Mouse (Mus musculus) embryonic fibroblast, embryonic 13.5 days (primary cell): Measurements from ENCODE around the gene Adam1a.

Experiments used
- CTCF ChIP-seq: IDR thresholded peaks from 2 replicates; pipeline ENCODE4 v1.5.1; 2011; ENCODE audit warnings: mild to moderate bottlenecking, control low read depth, low read length, moderate library complexity, borderline replicate concordance; ENCODE audit not compliant: insufficient read depth
- POLR2A ChIP-seq: IDR thresholded peaks from 2 replicates; pipeline ENCODE4 v1.6.1; 2011; ENCODE audit warnings: low read depth, mild to moderate bottlenecking, control low read depth, low read length, moderate library complexity

DNA sequence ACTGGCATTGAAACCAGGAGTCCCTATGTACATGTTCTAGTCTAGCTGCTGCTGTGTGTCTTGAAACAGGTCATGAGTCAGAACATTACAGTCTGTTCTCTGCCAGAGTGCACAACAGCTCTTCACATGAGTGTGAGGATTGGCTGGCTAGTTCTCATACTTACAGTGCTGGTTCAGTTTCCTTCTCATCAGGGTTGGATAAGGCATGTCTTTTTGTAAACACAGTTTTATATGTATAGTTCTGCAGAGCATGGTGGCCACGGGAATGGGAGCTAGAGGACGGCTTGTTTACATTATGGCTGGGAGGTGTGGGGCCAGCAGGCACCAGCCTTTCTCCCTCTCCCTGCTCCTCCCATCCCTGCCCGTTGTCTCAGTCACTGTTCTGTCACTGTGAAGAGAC is 75.7 kb downstream of the Adam1a start:
- TF ChIP-seq CTCF (no peak), POLR2A (no peak)
